Mouse (Mus musculus) c-Kit-positive CD71-positive TER-119-positive erythroid progenitor cells, embryonic 14.5 days (primary cell): ENCODE measurements around the gene Immp2l.

Experiments used
- DNase-seq: peaks from one replicate; pipeline ENCODE4 v3.0.0-alpha.2; 2013; ENCODE audit warnings: low spot score

Immp2l gene

GRCm38 (mm10) chr12:41182856-41183255, 159.0 kb downstream of the Immp2l start:
- no peak for DNase-seq

- DNase-seq: no peak
These were observed 161.2 kb downstream of the Immp2l start for GRCm38 (mm10) chr12:41185060-41185459.

GRCm38 (mm10) chr12:41185509-41185908, 161.6 kb downstream of the Immp2l start:
- DNase-seq: no peak

- no peak for DNase-seq
These were observed 168.9 kb downstream of the Immp2l start for GRCm38 (mm10) chr12:41192829-41193228.

- no peak for DNase-seq
These were observed 172.5 kb downstream of the Immp2l start for GRCm38 (mm10) chr12:41196374-41196773.

GRCm38 (mm10) chr12:41215186-41215585, 191.3 kb downstream of the Immp2l start:
- DNase-seq: no peak

GRCm38 (mm10) chr12:41221893-41222292, 198.0 kb downstream of the Immp2l start:
- no peak for DNase-seq

- DNase-seq: no peak
These were observed 199.8 kb downstream of the Immp2l start for GRCm38 (mm10) chr12:41223686-41224085.

GRCm38 (mm10) chr12:41224538-41224937, 200.6 kb downstream of the Immp2l start:
- no peak for DNase-seq

GRCm38 (mm10) chr12:41231966-41232365, 208.1 kb downstream of the Immp2l start:
- DNase-seq: no peak

- DNase-seq: no peak
These were observed 214.0 kb downstream of the Immp2l start for GRCm38 (mm10) chr12:41237880-41238279.

- no peak for DNase-seq
These were observed 217.3 kb downstream of the Immp2l start for GRCm38 (mm10) chr12:41241221-41241620.

GRCm38 (mm10) chr12:41248254-41248653, 224.4 kb downstream of the Immp2l start:
- DNase-seq: no peak

- peak; percentile 34 for DNase-seq
These were observed 226.2 kb downstream of the Immp2l start for GRCm38 (mm10) chr12:41250123-41250522.

GRCm38 (mm10) chr12:41257905-41258304, 234.0 kb downstream of the Immp2l start:
- no peak for DNase-seq

GRCm38 (mm10) chr12:41259608-41260007, 235.7 kb downstream of the Immp2l start:
- no peak for DNase-seq

- no peak for DNase-seq
These were observed 250.2 kb downstream of the Immp2l start for GRCm38 (mm10) chr12:41274136-41274535.

- no peak for DNase-seq
These were observed 251.5 kb downstream of the Immp2l start for GRCm38 (mm10) chr12:41275361-41275760.

GRCm38 (mm10) chr12:41277896-41278295, 254.0 kb downstream of the Immp2l start:
- no peak for DNase-seq

- DNase-seq: no peak
These were observed 265.2 kb downstream of the Immp2l start for GRCm38 (mm10) chr12:41289047-41289446.

GRCm38 (mm10) chr12:41307015-41307414, 283.1 kb downstream of the Immp2l start:
- DNase-seq: no peak

- no peak for DNase-seq
These were observed 285.1 kb downstream of the Immp2l start for GRCm38 (mm10) chr12:41308726-41309680.

- no peak for DNase-seq
These were observed 289.5 kb downstream of the Immp2l start for GRCm38 (mm10) chr12:41313391-41313790.
